Mouse (Mus musculus) MEL (cell line): ENCODE results near the gene Arhgap18. TPM values are rescaled to one million over a fixed set of nuclear protein-coding genes. Genes with fewer than 3 reads are reported as not detected.

Source experiments
- DNase-seq: peaks from one replicate; pipeline ENCODE4 v3.0.0; 2011; ENCODE audit warnings: low read depth, low spot score
- H3K27ac ChIP-seq: 2 replicates; pipeline ENCODE4 v1.5.1; 2012; ENCODE audit warnings: low read depth, mild to moderate bottlenecking, control low read depth, low read length, moderate library complexity; ENCODE audit not compliant: control insufficient read depth
- H3K27me3 ChIP-seq, 2 experiments: fragments of 150-350 bp in 1 of 2; sonication (generic) in 1 of 2; 2 replicates each; pipeline ENCODE4 v1.6.1; 2012; ENCODE audit warnings: low read length in 2 of 2, mild to moderate bottlenecking in 2 of 2, improper control_type of control experiment in 1 of 2, moderate library complexity in 1 of 2; ENCODE audit not compliant: insufficient read depth in 2 of 2, control insufficient read depth in 1 of 2
- H3K36me3 ChIP-seq, 2 experiments: 2 replicates each; pipeline ENCODE4 v1.6.1; 2012 to 2014; ENCODE audit warnings: low read length in 2 of 2, improper control_type of control experiment in 1 of 2, inconsistent platforms in 1 of 2, mild to moderate bottlenecking in 1 of 2; ENCODE audit not compliant: insufficient read depth in 2 of 2, control insufficient read depth in 1 of 2
- H3K4me1 ChIP-seq, 2 experiments: fragments of 150-350 bp in 1 of 2; sonication (generic) in 1 of 2; 2 replicates each; pipeline ENCODE4 v1.6.1; 2012; ENCODE audit warnings: low read length in 2 of 2, improper control_type of control experiment in 1 of 2, mild to moderate bottlenecking in 1 of 2; ENCODE audit not compliant: insufficient read depth in 2 of 2, control insufficient read depth in 1 of 2
- H3K4me3 ChIP-seq, 2 experiments: fragments of 150-350 bp in 1 of 2; sonication (generic) in 1 of 2; 2 replicates each; pipeline ENCODE4 v1.5.1; 2012; ENCODE audit warnings: low read depth in 2 of 2, low read length in 2 of 2, mild to moderate bottlenecking in 2 of 2, moderate library complexity in 2 of 2, control low read depth in 1 of 2, improper control_type of control experiment in 1 of 2; ENCODE audit not compliant: control insufficient read depth in 1 of 2, insufficient read depth in 1 of 2
- H3K79me2 ChIP-seq: 2 replicates; pipeline ENCODE4 v1.6.1; 2012; ENCODE audit warnings: mild to moderate bottlenecking, low read length, moderate library complexity; ENCODE audit not compliant: control insufficient read depth, poor library complexity, insufficient read depth
- H3K9ac ChIP-seq: 2 replicates; pipeline ENCODE4 v1.6.1; 2012; ENCODE audit warnings: low read depth, mild to moderate bottlenecking, control low read depth, low read length, moderate library complexity; ENCODE audit not compliant: control insufficient read depth, poor library complexity, severe bottlenecking
- H3K9me3 ChIP-seq: fragments of 150-350 bp; sonication (generic); replicated peaks from 2 replicates; pipeline ENCODE4 v1.6.1; 2012; ENCODE audit warnings: mild to moderate bottlenecking, low read length, improper control_type of control experiment, moderate library complexity; ENCODE audit not compliant: insufficient read depth
- CHD1 ChIP-seq: IDR thresholded peaks from 2 replicates; pipeline ENCODE4 v1.6.1; 2012; ENCODE audit warnings: low read depth, mild to moderate bottlenecking, inconsistent platforms, low read length, improper control_type of control experiment
- CHD2 ChIP-seq: IDR thresholded peaks from 2 replicates; pipeline ENCODE4 v1.6.1; 2011; ENCODE audit warnings: low read length, improper control_type of control experiment
- CTCF ChIP-seq, 3 experiments: IDR thresholded peaks in 2 of 3; conservative IDR thresholded peaks in 1 of 3; 2 replicates each; pipeline ENCODE4 v1.5.1; 2011 to 2012; ENCODE audit warnings: low read length in 3 of 3, low read depth in 2 of 3, mild to moderate bottlenecking in 2 of 3, improper control_type of control experiment in 1 of 3, inconsistent platforms in 1 of 3, mixed read lengths in 1 of 3, moderate library complexity in 1 of 3; ENCODE audit not compliant: control insufficient read depth in 1 of 3, insufficient read depth in 1 of 3, poor library complexity in 1 of 3, severe bottlenecking in 1 of 3
- E2F4 ChIP-seq: IDR thresholded peaks from 2 replicates; pipeline ENCODE4 v1.6.1; 2011; ENCODE audit warnings: low read depth, low read length, improper control_type of control experiment, borderline replicate concordance
- GATA1 ChIP-seq: IDR thresholded peaks from 2 replicates; pipeline ENCODE4 v1.6.1; 2011; ENCODE audit warnings: low read depth, low read length, improper control_type of control experiment
- HCFC1 ChIP-seq: IDR thresholded peaks from 2 replicates; pipeline ENCODE4 v1.6.1; 2012; ENCODE audit warnings: low read depth, mild to moderate bottlenecking, inconsistent platforms, low read length, improper control_type of control experiment, moderate library complexity
- JUND ChIP-seq: IDR thresholded peaks from 2 replicates; pipeline ENCODE4 v1.6.1; 2011; ENCODE audit warnings: low read depth, mild to moderate bottlenecking, improper control_type of control experiment, low read length
- MAFK ChIP-seq: IDR thresholded peaks from 2 replicates; pipeline ENCODE4 v1.6.1; 2011; ENCODE audit warnings: low read depth, mild to moderate bottlenecking, low read length, improper control_type of control experiment, borderline replicate concordance
- MAX ChIP-seq: IDR thresholded peaks from 2 replicates; pipeline ENCODE4 v1.6.1; 2011; ENCODE audit warnings: low read length, improper control_type of control experiment
- MAZ ChIP-seq: IDR thresholded peaks from 2 replicates; pipeline ENCODE4 v1.6.1; 2012; ENCODE audit warnings: low read depth, mild to moderate bottlenecking, inconsistent platforms, low read length, improper control_type of control experiment
- MEF2A ChIP-seq: IDR thresholded peaks from 2 replicates; pipeline ENCODE4 v1.6.1; 2014; ENCODE audit warnings: low read depth, mild to moderate bottlenecking, inconsistent platforms, low read length, improper control_type of control experiment; ENCODE audit not compliant: poor library complexity, insufficient replicate concordance, severe bottlenecking; ENCODE audit errors: extremely low read depth
- MXI1 ChIP-seq: IDR thresholded peaks from 2 replicates; pipeline ENCODE4 v1.6.1; 2011; ENCODE audit warnings: mild to moderate bottlenecking, low read depth, low read length, improper control_type of control experiment
- MYC ChIP-seq: IDR thresholded peaks from 2 replicates; pipeline ENCODE4 v1.6.1; 2011; ENCODE audit warnings: low read depth, mild to moderate bottlenecking, low read length, improper control_type of control experiment, moderate library complexity
- NELFE ChIP-seq: IDR thresholded peaks from 2 replicates; pipeline ENCODE4 v1.6.1; 2011; ENCODE audit warnings: low read depth, low read length, improper control_type of control experiment
- NRF1 ChIP-seq: IDR thresholded peaks from 2 replicates; pipeline ENCODE4 v1.6.1; 2014; ENCODE audit warnings: low read depth, mild to moderate bottlenecking, inconsistent platforms, low read length, improper control_type of control experiment, moderate library complexity; ENCODE audit not compliant: poor library complexity, insufficient read depth, severe bottlenecking
- POLR2A ChIP-seq, 2 experiments: IDR thresholded peaks; 2 replicates each; pipeline ENCODE4 v1.6.1; 2011 to 2012; ENCODE audit warnings: low read length in 2 of 2, mild to moderate bottlenecking in 2 of 2, control low read depth in 1 of 2, improper control_type of control experiment in 1 of 2, low read depth in 1 of 2, moderate library complexity in 1 of 2; ENCODE audit not compliant: control insufficient read depth in 1 of 2, insufficient read depth in 1 of 2, poor library complexity in 1 of 2
- POLR2AphosphoS2 ChIP-seq: IDR thresholded peaks from 2 replicates; pipeline ENCODE4 v1.6.1; 2011; ENCODE audit warnings: low read length, improper control_type of control experiment
- POLR2AphosphoS5 ChIP-seq: IDR thresholded peaks from 2 replicates; pipeline ENCODE4 v1.6.1; 2012; ENCODE audit warnings: low read depth, borderline replicate concordance, mild to moderate bottlenecking, inconsistent platforms, low read length, moderate library complexity, mixed read lengths
- RAD21 ChIP-seq: IDR thresholded peaks from 2 replicates; pipeline ENCODE4 v1.6.1; 2011; ENCODE audit warnings: mild to moderate bottlenecking, low read depth, low read length, improper control_type of control experiment
- SMC3 ChIP-seq: IDR thresholded peaks from 2 replicates; pipeline ENCODE4 v1.6.1; 2011; ENCODE audit warnings: low read depth, low read length, improper control_type of control experiment
- TAL1 ChIP-seq: IDR thresholded peaks from 2 replicates; pipeline ENCODE4 v1.6.1; 2012; ENCODE audit warnings: mild to moderate bottlenecking, inconsistent platforms, low read length, moderate library complexity, mixed read lengths
- TBP ChIP-seq: IDR thresholded peaks from 2 replicates; pipeline ENCODE4 v1.8.0; 2011; ENCODE audit warnings: low read depth, low read length, improper control_type of control experiment
- TCF12 ChIP-seq: IDR thresholded peaks from 2 replicates; pipeline ENCODE4 v1.6.1; 2014; ENCODE audit warnings: low read depth, mild to moderate bottlenecking, inconsistent platforms, low read length, improper control_type of control experiment, moderate library complexity
- UBTF ChIP-seq: IDR thresholded peaks from 2 replicates; pipeline ENCODE4 v1.6.1; 2012; ENCODE audit warnings: low read depth, mild to moderate bottlenecking, inconsistent platforms, low read length, improper control_type of control experiment, moderate library complexity, borderline replicate concordance; ENCODE audit not compliant: insufficient read depth
- USF2 ChIP-seq, 2 experiments: IDR thresholded peaks; 2 replicates each; pipeline ENCODE4 v1.6.1; 2011 to 2012; ENCODE audit warnings: improper control_type of control experiment in 2 of 2, low read length in 2 of 2, borderline replicate concordance in 1 of 2, inconsistent platforms in 1 of 2, low read depth in 1 of 2, mild to moderate bottlenecking in 1 of 2; ENCODE audit not compliant: insufficient read depth in 1 of 2
- ZC3H11A ChIP-seq: IDR thresholded peaks from 2 replicates; pipeline ENCODE4 v1.6.1; 2012; ENCODE audit warnings: low read depth, mild to moderate bottlenecking, inconsistent platforms, low read length, improper control_type of control experiment
- ZKSCAN1 ChIP-seq: IDR thresholded peaks from 2 replicates; pipeline ENCODE4 v1.6.1; 2012; ENCODE audit warnings: low read depth, mild to moderate bottlenecking, inconsistent platforms, low read length, improper control_type of control experiment, moderate library complexity
- ZNF384 ChIP-seq: IDR thresholded peaks from 2 replicates; pipeline ENCODE4 v1.6.1; 2012; ENCODE audit warnings: low read depth, mild to moderate bottlenecking, inconsistent platforms, low read length, improper control_type of control experiment
- polyA plus RNA-seq, 2 experiments: library from polyadenylated mRNA; stranded (reverse) in 1 of 2; unstranded in 1 of 2; fragments of >175 nt in 1 of 2; fragments of >200 nt in 1 of 2; gene quantifications; 2 replicates each; pipeline versions ENCODE4 v1.2.1 to v1.2.4; 2012; ENCODE audit warnings: low replicate concordance in 2 of 2, low read depth in 1 of 2; ENCODE audit not compliant: insufficient read length in 2 of 2, insufficient read depth in 1 of 2, missing spikeins in 1 of 2
- total RNA-seq: library from RNA; depleted of rRNA; stranded (reverse); fragments of 300-350 nt; gene quantifications from 2 replicates; pipeline ENCODE4 v1.2.3, GENCODE M21; 2012

Arhgap18 gene
- total and polyA plus RNA-seq, 3 experiments, result 3.4 to 4.4 TPM; not detected in 1

GRCm38 (mm10) chr10:26862207-26862606 lies 109.0 kb downstream of the Arhgap18 start (continued):
- no peak for TF ChIP-seq NELFE
- TF ChIP-seq, all 39 proteins: peak for 6

- no peaks in the 10 kb centered on the region for H3K79me2 ChIP-seq
- DNase-seq, result no peak
- no peaks in the 10 kb centered on the region for H3K27me3 ChIP-seq
- H3K9me3 ChIP-seq, result no peaks in the 10 kb centered on the region
- TF ChIP-seq CTCF (IDR thresholded peaks at IDR 0.05 in 2 of 3, conservative IDR thresholded peaks at IDR 0.05 in 1 of 3; ENCODE audit: control insufficient read depth in 1 of 3, insufficient read depth in 1 of 3, low read depth in 2 of 3, low read length in 3 of 3, poor library complexity in 1 of 3, severe bottlenecking in 1 of 3) (no peak), CHD2 (no peak), MYC (no peak), E2F4 (no peak), POLR2A (IDR thresholded peaks at IDR 0.05; ENCODE audit: control insufficient read depth in 1 of 2, insufficient read depth in 1 of 2, low read depth in 1 of 2, low read length in 2 of 2, poor library complexity in 1 of 2) (no peak), ZC3H11A (no peak), RAD21 (no peak), NRF1 (no peak), TAL1 (no peak), JUND (no peak), POLR2AphosphoS2 (no peak), GATA1 (no peak)
- TF ChIP-seq, all 39 proteins: peak for 0
- no peak overlapping the region for H3K4me3 ChIP-seq
- H3K36me3 ChIP-seq, result peaks cover 0 to 8% of the 10 kb centered on the region in 2 experiments; a peak in 2 of 4 replicates
- H3K4me1 ChIP-seq, result peaks cover 4 to 15% of the 10 kb centered on the region in 2 experiments
- no peak overlapping the region for H3K9ac ChIP-seq
- no peak overlapping the region for H3K27ac ChIP-seq
These were observed 110.8 kb downstream of the Arhgap18 start for GRCm38 (mm10) chr10:26863982-26864381.

DNA sequence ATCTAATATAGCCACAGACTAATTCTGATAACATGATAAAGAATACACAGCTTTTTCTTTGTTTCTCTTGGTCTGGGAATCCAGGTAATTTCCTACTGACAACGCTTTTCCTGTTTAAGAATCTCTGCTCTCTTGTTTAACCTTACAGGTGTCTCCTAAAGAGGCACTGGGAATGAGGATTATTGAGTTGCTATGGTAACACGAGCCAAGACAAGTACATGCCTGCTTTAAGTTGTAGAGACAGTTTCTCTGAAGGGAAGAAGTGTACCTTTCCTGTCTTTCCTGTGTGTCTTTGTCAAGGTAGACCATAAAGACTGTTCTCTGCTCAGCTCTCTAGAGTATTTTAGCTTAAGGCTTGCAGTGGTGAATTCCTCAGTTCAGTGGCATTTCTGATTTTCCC lies 117.6 kb downstream of the Arhgap18 start:
- Histone ChIP-seq H3K9ac (no peak overlapping the region), H3K79me2 (no peaks in the 10 kb centered on the region), H3K4me3 (no peak overlapping the region), H3K9me3 (no peaks in the 10 kb centered on the region), H3K27ac (no peak overlapping the region), H3K36me3 (no peaks in the 10 kb centered on the region), H3K27me3 (no peaks in the 10 kb centered on the region), H3K4me1 (no peaks in the 10 kb centered on the region)
- DNase-seq, result no peak
- no peak for TF ChIP-seq ZNF384
- TF ChIP-seq CHD2, result no peak
- no peak for TF ChIP-seq MAX
- no peak for TF ChIP-seq SMC3
- no peak for TF ChIP-seq MAZ
- no peak for TF ChIP-seq UBTF
- no peak for TF ChIP-seq USF2 (IDR thresholded peaks at IDR 0.05; ENCODE audit: borderline replicate concordance in 1 of 2, insufficient read depth in 1 of 2, low read depth in 1 of 2, low read length in 2 of 2)
- no peak for TF ChIP-seq MXI1
- no peak for TF ChIP-seq MEF2A
- no peak for TF ChIP-seq POLR2A (IDR thresholded peaks at IDR 0.05; ENCODE audit: control insufficient read depth in 1 of 2, insufficient read depth in 1 of 2, low read depth in 1 of 2, low read length in 2 of 2, poor library complexity in 1 of 2)
- TF ChIP-seq TBP, result no peak
- TF ChIP-seq MAFK, result no peak
- TF ChIP-seq HCFC1, result no peak
- TF ChIP-seq POLR2AphosphoS5, result no peak
- no peak for TF ChIP-seq NRF1
- no peak for TF ChIP-seq CHD1
- TF ChIP-seq GATA1, result no peak
- no peak for TF ChIP-seq ZKSCAN1
- no peak for TF ChIP-seq TCF12
